Mouse (Mus musculus) A20 (cell line): Measurements from ENCODE around the gene Ferd3l.

Source experiments
- DNase-seq: peaks from one replicate; pipeline ENCODE4 v3.0.0-alpha.2; 2011; ENCODE audit warnings: low read depth, low spot score

Ferd3l gene

DNA sequence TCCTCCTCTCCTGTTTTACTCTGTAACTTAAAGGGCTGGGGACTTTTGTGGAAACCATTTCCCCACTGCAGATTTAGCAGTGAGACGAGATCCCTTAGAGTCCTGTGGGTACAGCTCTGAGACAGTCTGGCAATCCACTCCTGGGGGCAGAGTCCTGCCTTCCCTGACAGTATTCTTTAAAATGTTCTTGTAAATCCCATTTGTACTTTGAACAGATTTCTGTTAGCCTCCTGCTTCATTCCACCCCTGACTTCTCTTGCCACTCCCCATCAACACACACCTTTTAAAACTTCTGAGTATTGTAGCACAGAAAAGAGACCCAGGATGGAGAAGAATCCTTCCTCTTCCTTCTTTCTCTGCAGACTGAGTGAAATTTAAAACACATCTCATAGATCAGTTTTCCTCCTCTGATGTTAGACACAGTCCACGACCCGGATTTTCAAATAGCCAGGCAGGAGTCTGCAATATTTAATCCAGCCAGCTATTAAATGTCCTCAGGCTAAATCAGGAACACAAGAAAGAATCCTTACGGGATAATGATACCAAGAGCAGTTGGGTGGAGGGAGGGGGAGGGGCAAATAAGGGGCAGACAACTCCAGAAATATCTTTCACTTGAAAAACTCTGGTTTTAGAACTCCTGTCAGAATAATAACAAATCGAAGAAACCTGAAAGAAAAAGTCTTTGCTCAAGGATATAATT lies 37.6 kb downstream of the Ferd3l start:
- no peak for DNase-seq

DNA sequence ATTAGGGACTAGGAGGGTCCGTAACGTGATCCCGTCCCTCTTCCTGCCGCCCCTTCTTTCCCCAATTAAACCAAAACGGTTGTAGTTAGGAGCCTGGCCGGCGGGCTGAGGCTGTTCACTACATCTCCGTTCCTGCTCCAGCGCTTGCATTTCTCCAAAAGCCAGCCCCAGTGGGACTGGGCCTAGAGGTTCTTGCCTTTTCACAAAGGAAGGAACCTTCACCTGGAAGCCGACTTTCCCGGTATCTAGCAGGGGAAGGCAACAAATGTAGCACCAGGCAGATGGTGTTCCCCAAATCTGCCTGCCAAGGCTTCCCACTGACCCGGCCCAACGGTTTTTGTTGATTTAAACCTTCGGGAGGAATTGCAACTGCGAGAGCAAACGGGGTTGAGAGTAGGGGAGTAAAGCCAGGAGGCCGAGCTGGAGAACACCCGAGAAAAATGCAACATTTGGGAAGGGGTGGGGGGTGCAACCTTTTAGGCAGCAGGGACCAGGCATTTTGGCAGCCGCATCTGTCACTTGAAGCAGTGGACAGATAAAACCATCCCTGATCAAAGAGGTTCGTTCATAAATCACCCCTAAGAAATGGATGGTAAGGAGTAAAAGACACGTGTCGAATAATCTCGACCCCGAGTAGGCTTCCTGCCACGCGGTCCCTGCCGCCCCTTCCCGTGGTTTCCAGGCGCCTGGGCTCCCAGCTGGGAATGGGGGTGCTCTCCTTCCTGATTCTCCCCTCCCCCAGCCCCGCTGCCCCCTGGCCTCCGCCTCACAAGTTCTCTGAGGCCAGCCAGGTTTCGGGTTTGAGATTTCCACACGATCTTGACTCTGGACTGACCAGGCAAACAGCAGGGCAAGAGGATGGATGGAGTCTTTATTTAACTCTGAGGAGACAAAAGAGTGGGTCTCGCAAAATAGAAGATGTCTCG lies 38.5 kb downstream of the Ferd3l start:
- no peak for DNase-seq

DNA sequence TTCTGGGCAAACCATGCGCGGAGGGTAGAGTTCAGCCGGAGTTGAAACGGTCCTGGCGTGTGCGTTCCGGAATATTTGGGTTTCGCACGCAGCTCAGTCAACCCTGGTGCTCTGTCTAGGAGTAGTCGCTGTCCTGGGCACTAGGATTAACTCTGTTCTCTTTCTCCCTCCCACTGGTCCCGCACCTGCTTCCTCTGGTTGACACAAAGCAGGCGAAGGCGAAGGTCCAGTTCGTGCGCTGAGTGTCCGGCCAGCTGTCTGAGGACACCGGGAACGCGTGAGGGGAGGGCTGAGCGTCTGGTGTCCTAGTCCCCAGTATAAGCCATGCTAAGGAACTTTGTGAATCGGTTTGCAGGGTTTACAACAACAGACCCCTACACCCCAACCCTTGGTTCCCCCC lies 39.3 kb downstream of the Ferd3l start:
- no peak for DNase-seq

DNA sequence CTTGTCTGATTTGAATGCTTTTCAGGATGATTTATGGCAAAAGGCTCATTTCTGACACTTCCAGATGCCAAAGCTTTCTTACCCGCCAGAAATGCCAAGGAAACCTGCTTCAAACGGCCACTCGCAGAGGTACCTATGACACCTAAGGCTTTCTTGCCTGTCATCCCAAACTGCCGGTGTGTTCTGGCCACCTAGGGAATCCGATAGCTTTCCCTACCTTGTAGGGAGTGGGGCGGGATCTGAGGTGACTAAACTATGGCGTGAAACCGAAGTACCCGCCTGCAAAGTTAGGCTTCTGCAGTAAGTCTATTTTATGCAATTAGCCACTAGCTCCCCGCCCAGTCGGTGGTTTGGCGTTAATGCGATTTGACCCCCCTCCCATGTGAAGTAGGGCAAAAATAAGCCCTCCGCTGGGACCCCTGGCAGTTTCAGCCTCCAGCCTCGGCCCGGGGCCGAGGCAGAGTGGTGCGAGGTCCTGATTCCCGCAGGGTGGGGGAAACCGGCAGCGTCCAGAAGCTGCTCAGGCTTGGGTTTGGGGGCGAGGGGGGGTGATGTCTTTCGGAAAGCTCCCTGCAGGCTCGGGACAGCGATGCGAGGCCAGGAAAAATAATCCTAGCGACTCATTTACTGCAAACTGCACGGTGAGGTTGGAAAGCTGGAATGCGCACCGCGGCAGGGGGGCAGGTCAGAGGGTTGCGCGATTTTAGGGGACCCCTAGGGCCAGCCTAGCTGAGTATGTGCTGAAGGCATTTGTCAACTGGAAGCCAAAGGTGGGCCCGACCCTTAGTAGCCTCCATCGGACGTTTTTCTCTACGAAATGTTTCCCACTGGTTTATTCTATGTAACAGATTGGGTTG lies 40.0 kb downstream of the Ferd3l start:
- DNase-seq: no peak

DNA sequence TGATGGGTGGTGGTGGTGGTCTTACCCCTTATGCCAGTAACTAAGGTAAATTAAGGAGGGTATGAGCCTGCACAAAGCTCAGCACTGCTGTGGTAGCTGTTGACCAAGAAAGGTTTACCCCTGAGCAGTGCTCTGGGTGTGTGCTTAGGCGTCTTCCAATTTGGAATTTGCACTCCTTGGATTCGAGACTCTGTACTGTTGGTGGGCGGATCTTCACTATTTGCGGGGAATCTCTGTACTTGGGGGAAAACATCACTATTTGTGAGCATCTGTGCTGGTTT lies 40.6 kb downstream of the Ferd3l start:
- no peak for DNase-seq
